Mouse (Mus musculus) forebrain, postnatal 0 days (tissue): ENCODE measurements around the gene Chmp3. TPM values are rescaled to one million over a fixed set of nuclear protein-coding genes. Genes with fewer than 3 reads are reported as not detected.

Experiments
- ATAC-seq: fragments of 200-750 bp; cut with Nextera tagmentation; 2 replicates; pipeline ENCODE4 v1.8.0; 2017; ENCODE audit warnings: mild to moderate bottlenecking, moderate library complexity
- DNase-seq: peaks from one replicate; pipeline ENCODE4 v3.0.0-alpha.2; 2015
- H3K27ac ChIP-seq: fragments of 300-500 bp; sonication (generic); 2 replicates; pipeline ENCODE4 v1.5.1; 2014; ENCODE audit warnings: low read depth, mild to moderate bottlenecking, antibody characterized with exemption, low read length, moderate library complexity, mixed read lengths
- H3K27me3 ChIP-seq: fragments of 300-500 bp; sonication (generic); 2 replicates; pipeline ENCODE4 v1.6.1; 2014; ENCODE audit warnings: mild to moderate bottlenecking, low read length, mixed read lengths; ENCODE audit not compliant: insufficient read depth
- H3K36me3 ChIP-seq: fragments of 300-500 bp; sonication (generic); 2 replicates; pipeline ENCODE4 v1.6.1; 2014; ENCODE audit warnings: mild to moderate bottlenecking, moderate library complexity; ENCODE audit not compliant: insufficient read depth
- H3K4me1 ChIP-seq: fragments of 300-500 bp; sonication (generic); 2 replicates; pipeline ENCODE4 v1.6.1; 2014; ENCODE audit warnings: antibody characterized with exemption; ENCODE audit not compliant: insufficient read depth
- H3K4me2 ChIP-seq: fragments of 300-500 bp; sonication (generic); 2 replicates; pipeline ENCODE4 v1.6.1; 2014; ENCODE audit warnings: low read depth, mild to moderate bottlenecking, moderate library complexity
- H3K4me3 ChIP-seq: fragments of 300-500 bp; sonication (generic); 2 replicates; pipeline ENCODE4 v1.5.1; 2014; ENCODE audit warnings: low read depth, low read length, mixed read lengths
- H3K9ac ChIP-seq: fragments of 300-500 bp; sonication (generic); 2 replicates; pipeline ENCODE4 v1.6.1; 2014; ENCODE audit warnings: mild to moderate bottlenecking
- H3K9me3 ChIP-seq: fragments of 300-500 bp; sonication (generic); 2 replicates; pipeline ENCODE4 v1.6.1; 2016; ENCODE audit warnings: low read length
- CTCF ChIP-seq: sonication (generic); IDR thresholded peaks from 2 replicates; pipeline ENCODE4 v1.5.1; 2016; ENCODE audit warnings: antibody characterized with exemption, control low read depth, low read depth
- WGBS: fragments of 180-500 bp; shearing (Covaris S2); extraction: QIAGEN DNeasy Blood & Tissue Kit; methylation state at CpG from one replicate; pipeline ENCODE4 v1.1.7; 2014; 5-methylcytosine and 5-hydroxymethylcytosine counted together
- polyA plus RNA-seq: library from polyadenylated mRNA; unstranded; fragments of >200 nt; fragmentation: Nextera tagmentation; extraction: Ambion mirVana; gene quantifications from 2 replicates; pipeline ENCODE4 v1.2.1, GENCODE M21; 2015
- total RNA-seq: library from RNA; depleted of rRNA; stranded (reverse); fragments of >200 nt; gene quantifications from 2 replicates; pipeline ENCODE4 v1.2.3, GENCODE M21; 2014

The Chmp3 gene
- total and polyA plus RNA-seq, 2 experiments from 2014 or later = 60.1 to 90.3 TPM

GRCm38 (mm10) chr6:71608994-71609393, 65.4 kb downstream of the Chmp3 start:
- Histone ChIP-seq H3K27me3 (no peaks in the 10 kb centered on the region), H3K9ac (no peak overlapping the region), H3K36me3 (peaks cover 51% of the 10 kb centered on the region), H3K27ac (no peak overlapping the region), H3K9me3 (no peaks in the 10 kb centered on the region), H3K4me3 (no peak overlapping the region), H3K4me2 (no peak overlapping the region), H3K4me1 (no peaks in the 10 kb centered on the region)
- DNase-seq (no peak), ATAC-seq (no peak)
- TF ChIP-seq CTCF = no peak

GRCm38 (mm10) chr6:71609968-71610367, 66.4 kb downstream of the Chmp3 start:
- Histone ChIP-seq H3K4me3 (no peak overlapping the region), H3K36me3 (peaks cover 45% of the 10 kb centered on the region), H3K27me3 (no peaks in the 10 kb centered on the region), H3K9me3 (no peaks in the 10 kb centered on the region), H3K4me1 (no peaks in the 10 kb centered on the region), H3K27ac (no peak overlapping the region), H3K4me2 (no peak overlapping the region), H3K9ac (no peak overlapping the region)
- WGBS = 92% methylated on average over 7 of the region's 7 CpGs
- DNase-seq (no peak), ATAC-seq (no peak)
- TF ChIP-seq CTCF = no peak

- H3K27me3 ChIP-seq = no peaks in the 10 kb centered on the region
- H3K4me3 ChIP-seq = no peak overlapping the region
- H3K9me3 ChIP-seq = no peaks in the 10 kb centered on the region
- H3K27ac ChIP-seq = no peak overlapping the region
- H3K9ac ChIP-seq = no peak overlapping the region
- H3K4me2 ChIP-seq = no peak overlapping the region
- DNase-seq (no peak), ATAC-seq (no peak)
- peaks cover 60% of the 10 kb centered on the region for H3K36me3 ChIP-seq
- no peaks in the 10 kb centered on the region for H3K4me1 ChIP-seq
- TF ChIP-seq CTCF = no peak
These were observed 69.6 kb downstream of the Chmp3 start for GRCm38 (mm10) chr6:71613225-71613624.

- Histone ChIP-seq H3K4me1 (no peaks in the 10 kb centered on the region), H3K4me2 (no peak overlapping the region), H3K27ac (no peak overlapping the region), H3K27me3 (no peaks in the 10 kb centered on the region), H3K9me3 (no peaks in the 10 kb centered on the region), H3K36me3 (peaks cover 51% of the 10 kb centered on the region), H3K4me3 (no peak overlapping the region), H3K9ac (no peak overlapping the region)
- no peak for ATAC-seq
- 75% methylated on average over 5 of the region's 5 CpGs for WGBS
- no peak for DNase-seq
- TF ChIP-seq CTCF = no peak
These were observed 73.4 kb downstream of the Chmp3 start for GRCm38 (mm10) chr6:71616959-71617358.

GRCm38 (mm10) chr6:71621551-71621950, 78.0 kb downstream of the Chmp3 start:
- WGBS = 87% methylated on average over 5 of the region's 5 CpGs
- Histone ChIP-seq H3K9me3 (no peaks in the 10 kb centered on the region), H3K9ac (no peak overlapping the region), H3K4me1 (no peaks in the 10 kb centered on the region), H3K4me3 (no peak overlapping the region), H3K27me3 (no peaks in the 10 kb centered on the region), H3K4me2 (no peak overlapping the region), H3K27ac (no peak overlapping the region), H3K36me3 (peaks cover 48% of the 10 kb centered on the region)
- DNase-seq (no peak), ATAC-seq (no peak)
- no peak for TF ChIP-seq CTCF

GRCm38 (mm10) chr6:71621981-71622380, 78.4 kb downstream of the Chmp3 start:
- no peak overlapping the region for H3K4me2 ChIP-seq
- no peaks in the 10 kb centered on the region for H3K9me3 ChIP-seq
- WGBS = 63% methylated on average over 5 of the region's 5 CpGs
- TF ChIP-seq CTCF = no peak
- H3K36me3 ChIP-seq = peaks cover 47% of the 10 kb centered on the region
- DNase-seq (no peak), ATAC-seq (no peak)
- H3K4me3 ChIP-seq = no peak overlapping the region
- H3K4me1 ChIP-seq = no peaks in the 10 kb centered on the region
- H3K27me3 ChIP-seq = no peaks in the 10 kb centered on the region
- no peak overlapping the region for H3K9ac ChIP-seq
- H3K27ac ChIP-seq = no peak overlapping the region

GRCm38 (mm10) chr6:71624723-71625122, 81.1 kb downstream of the Chmp3 start:
- Histone ChIP-seq H3K36me3 (peaks cover 33% of the 10 kb centered on the region), H3K4me1 (no peaks in the 10 kb centered on the region), H3K4me3 (no peak overlapping the region), H3K4me2 (no peak overlapping the region), H3K27ac (no peak overlapping the region), H3K9ac (no peak overlapping the region), H3K27me3 (no peaks in the 10 kb centered on the region), H3K9me3 (no peaks in the 10 kb centered on the region)
- ATAC-seq (no peak), DNase-seq (no peak)
- no peak for TF ChIP-seq CTCF

- ATAC-seq (no peak), DNase-seq (no peak)
- Histone ChIP-seq H3K4me1 (peaks cover 5% of the 10 kb centered on the region; the same call in 1 of the 2 replicates), H3K9me3 (no peaks in the 10 kb centered on the region), H3K4me3 (no peak overlapping the region), H3K9ac (no peak overlapping the region), H3K36me3 (peaks cover 27% of the 10 kb centered on the region), H3K4me2 (no peak overlapping the region), H3K27me3 (no peaks in the 10 kb centered on the region), H3K27ac (no peak overlapping the region)
- WGBS = 85% methylated on average over 2 of the region's 2 CpGs
- TF ChIP-seq CTCF = no peak
These were observed 82.4 kb downstream of the Chmp3 start for GRCm38 (mm10) chr6:71625984-71626383.
